Mouse (Mus musculus) thymus, adult 2 months (tissue): ENCODE measurements around the gene Samd4. TPM values are rescaled to one million over a fixed set of nuclear protein-coding genes. Genes with fewer than 3 reads are reported as not detected.

ENCODE experiments used
- DNase-seq: peaks from one replicate; pipeline ENCODE4 v3.0.0; 2021
- H3K27ac ChIP-seq: fragments of 200-500 bp; 2 replicates; pipeline ENCODE4 v1.5.1; 2012; ENCODE audit warnings: low read length, control low read depth; ENCODE audit not compliant: control insufficient read depth, insufficient read depth
- H3K27me3 ChIP-seq: fragments of 200-500 bp; 2 replicates; pipeline ENCODE4 v1.6.1; 2012; ENCODE audit warnings: mild to moderate bottlenecking, low read length, moderate library complexity, mixed read lengths; ENCODE audit not compliant: control insufficient read depth, insufficient read depth
- H3K36me3 ChIP-seq: fragments of 200-500 bp; 2 replicates; pipeline ENCODE4 v1.6.1; 2012; ENCODE audit warnings: mild to moderate bottlenecking, low read length, moderate library complexity; ENCODE audit not compliant: control insufficient read depth, insufficient read depth
- H3K4me1 ChIP-seq: fragments of 200-500 bp; replicated peaks from 2 replicates; pipeline ENCODE4 v1.6.1; 2012; ENCODE audit warnings: low read length; ENCODE audit not compliant: control insufficient read depth, insufficient read depth
- H3K4me3 ChIP-seq: fragments of 200-500 bp; 2 replicates; pipeline ENCODE4 v1.5.1; 2012; ENCODE audit warnings: mild to moderate bottlenecking, low read length, control low read depth, moderate library complexity; ENCODE audit not compliant: control insufficient read depth, insufficient read depth
- CTCF ChIP-seq: fragments of 200-500 bp; IDR thresholded peaks from 2 replicates; pipeline ENCODE4 v1.5.1; 2012; ENCODE audit warnings: mild to moderate bottlenecking, control low read depth, low read length, moderate library complexity, borderline replicate concordance; ENCODE audit not compliant: control insufficient read depth, poor library complexity, insufficient read depth; ENCODE audit errors: extremely low read depth
- POLR2A ChIP-seq: fragments of 200-500 bp; IDR thresholded peaks from 2 replicates; pipeline ENCODE4 v1.6.1; 2012; ENCODE audit warnings: mild to moderate bottlenecking, low read length, control low read depth, moderate library complexity; ENCODE audit not compliant: control insufficient read depth, poor library complexity, insufficient read depth; ENCODE audit errors: extremely low read depth
- WGBS: fragments of 180-500 bp; shearing (Covaris S2); methylation state at CpG from one replicate; pipeline ENCODE4 v1.1.7; 2018; 5-methylcytosine and 5-hydroxymethylcytosine counted together
- polyA plus RNA-seq: library from polyadenylated mRNA; depleted of rRNA; stranded (reverse); fragments of >200 nt; gene quantifications from 2 replicates; pipeline ENCODE4 v1.2.3, GENCODE M21; 2012; rRNA removed

Gene Samd4
- polyA plus RNA-seq, 1 experiment = 3.1 TPM

- WGBS = 35% methylated on average over 3 of the region's 3 CpGs
- Histone ChIP-seq H3K4me1 (no peaks in the 10 kb centered on the region), H3K4me3 (no peak overlapping the region), H3K27ac (no peak overlapping the region), H3K27me3 (no peaks in the 10 kb centered on the region), H3K36me3 (no peaks in the 10 kb centered on the region)
- no peak for DNase-seq
- TF ChIP-seq CTCF = no peak
- TF ChIP-seq POLR2A = no peak
Measured at GRCm38 (mm10) chr14:47138853-47139252, 256.2 kb downstream of the Samd4 start.

- Histone ChIP-seq H3K36me3 (no peaks in the 10 kb centered on the region), H3K27me3 (no peaks in the 10 kb centered on the region), H3K27ac (no peak overlapping the region), H3K4me3 (no peak overlapping the region), H3K4me1 (no peaks in the 10 kb centered on the region)
- no peak for DNase-seq
- TF ChIP-seq CTCF = no peak
- WGBS = 98% methylated on average over 5 of the region's 5 CpGs
Measured at GRCm38 (mm10) chr14:47144326-47144725, 261.7 kb downstream of the Samd4 start.

DNA sequence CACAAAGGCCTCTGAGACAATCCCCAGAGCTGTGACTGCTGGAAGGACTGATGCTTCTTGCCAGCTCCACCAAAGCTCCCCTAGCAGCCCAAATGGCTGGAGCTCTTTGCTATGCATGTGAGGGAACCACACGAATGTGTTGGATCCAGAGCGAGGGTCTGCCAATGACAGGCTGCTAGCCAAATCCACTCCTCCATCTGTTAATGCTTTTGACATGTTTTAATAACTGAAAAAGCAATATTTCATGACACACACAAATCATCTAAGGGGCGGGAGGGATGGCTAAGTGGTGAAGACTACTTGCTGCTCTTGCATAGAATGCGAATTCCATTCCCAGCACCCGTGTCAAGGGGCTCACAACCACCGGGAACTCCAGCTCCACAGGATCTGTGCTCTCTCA lies 268.7 kb downstream of the Samd4 start:
- DNase-seq = no peak
- 96% methylated on average over 6 of the region's 6 CpGs for WGBS

DNA sequence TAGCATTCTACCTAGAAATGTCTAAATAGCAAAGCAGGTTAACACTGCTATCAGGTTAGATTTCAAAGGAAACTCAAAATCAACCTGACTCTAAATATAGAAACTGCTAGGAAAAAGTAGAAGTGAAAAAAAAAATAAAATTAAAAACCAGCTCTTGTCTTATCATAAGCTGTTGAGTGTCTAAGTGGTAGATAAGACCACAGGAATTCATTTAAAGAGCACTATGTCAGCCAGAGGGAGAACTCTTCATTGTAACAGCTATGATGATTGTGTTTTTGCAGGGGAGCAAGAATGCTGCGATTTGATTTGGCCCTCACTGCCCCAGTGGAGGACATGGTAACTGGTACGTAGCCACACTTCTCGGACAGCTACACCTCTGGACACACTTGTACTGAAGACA lies 271.6 kb downstream of the Samd4 start:
- no peak for DNase-seq
- whole genome bisulfite sequencing = 95% methylated on average over 3 of the region's 3 CpGs
- Histone ChIP-seq H3K27ac (no peak overlapping the region), H3K4me3 (no peak overlapping the region), H3K4me1 (no peaks in the 10 kb centered on the region), H3K27me3 (no peaks in the 10 kb centered on the region), H3K36me3 (peaks cover 7% of the 10 kb centered on the region; the same call in 1 of the 2 replicates)
- TF ChIP-seq CTCF (no peak), POLR2A (no peak)

More for the DNA sequence above, 268.7 kb downstream of the Samd4 start:
- TF ChIP-seq CTCF = no peak
- Histone ChIP-seq H3K36me3 (no peaks in the 10 kb centered on the region; the same call in 1 of the 2 replicates), H3K27ac (no peak overlapping the region), H3K4me1 (no peaks in the 10 kb centered on the region), H3K27me3 (no peaks in the 10 kb centered on the region), H3K4me3 (no peak overlapping the region)

Other genes with a start within 250 kb of the Samd4 start
- gene Cdkn3, start 122.3 kb upstream of the Samd4 start, polyA plus RNA-seq = 8.2 and 8.3 TPM in 2 replicates
- 59.0 and 63.6 TPM in 2 replicates for gene Cnih1, start 94.4 kb upstream of the Samd4 start, polyA plus RNA-seq
- 18.0 and 23.9 TPM in 2 replicates for gene Gmfb, start 60.6 kb upstream of the Samd4 start, polyA plus RNA-seq
- gene Cgrrf1, start 50.7 kb upstream of the Samd4 start, polyA plus RNA-seq = 6.1 and 8.0 TPM in 2 replicates